Mouse (Mus musculus) limb, embryonic 11.5 days (tissue): ENCODE results near the gene Anks1. TPM values are rescaled to one million over a fixed set of nuclear protein-coding genes. Genes with fewer than 3 reads are reported as not detected.
"Not testable (repeated sequence)": the region's sequence is repeated elsewhere in the genome, so short reads cannot be mapped to it uniquely, and the experiment has no call there.

Source experiments
- ATAC-seq: fragments of 200-750 bp; cut with Nextera tagmentation; 2 replicates; pipeline ENCODE4 v1.8.0; 2017; ENCODE audit warnings: low read depth; ENCODE audit not compliant: insufficient number of reproducible peaks, low FRiP score, low TSS enrichment
- DNase-seq: peaks from one replicate; pipeline ENCODE4 v3.0.0-alpha.2; 2015; ENCODE audit warnings: low spot score
- H3K27ac ChIP-seq: fragments of 300-500 bp; sonication (generic); replicated peaks from 2 replicates; pipeline ENCODE4 v1.5.1; 2014; ENCODE audit warnings: low read depth, mild to moderate bottlenecking, low read length
- H3K27me3 ChIP-seq: fragments of 300-500 bp; sonication (generic); 2 replicates; pipeline ENCODE4 v1.6.1; 2014; ENCODE audit warnings: mild to moderate bottlenecking, low read length, mixed read lengths; ENCODE audit not compliant: control insufficient read depth, insufficient read depth
- H3K36me3 ChIP-seq: fragments of 300-500 bp; sonication (generic); 2 replicates; pipeline ENCODE4 v1.6.1; 2014; ENCODE audit warnings: mild to moderate bottlenecking, low read length, moderate library complexity, mixed read lengths; ENCODE audit not compliant: control insufficient read depth, insufficient read depth
- H3K4me1 ChIP-seq: fragments of 300-500 bp; sonication (generic); 2 replicates; pipeline ENCODE4 v1.6.1; 2014; ENCODE audit warnings: low read length, mixed read lengths; ENCODE audit not compliant: control insufficient read depth, insufficient read depth
- H3K4me2 ChIP-seq: fragments of 300-500 bp; sonication (generic); 2 replicates; pipeline ENCODE4 v1.6.1; 2014; ENCODE audit warnings: low read depth, mild to moderate bottlenecking, moderate library complexity; ENCODE audit not compliant: severe bottlenecking
- H3K4me3 ChIP-seq: fragments of 300-500 bp; sonication (generic); 2 replicates; pipeline ENCODE4 v1.5.1; 2014; ENCODE audit warnings: low read depth, low read length
- H3K9ac ChIP-seq: fragments of 300-500 bp; sonication (generic); 2 replicates; pipeline ENCODE4 v1.6.1; 2014; ENCODE audit warnings: mild to moderate bottlenecking, low read length
- H3K9me3 ChIP-seq: fragments of 300-500 bp; sonication (generic); 2 replicates; pipeline ENCODE4 v1.6.1; 2016; ENCODE audit warnings: low read length; ENCODE audit not compliant: control insufficient read depth
- WGBS: fragments of 180-500 bp; shearing (Covaris S2); extraction: QIAGEN DNeasy Blood & Tissue Kit; methylation state at CpG from one replicate; pipeline ENCODE4 v1.1.7; 2014; 5-methylcytosine and 5-hydroxymethylcytosine counted together
- polyA plus RNA-seq: library from polyadenylated mRNA; unstranded; fragments of >200 nt; fragmentation: Nextera tagmentation; extraction: Ambion mirVana; gene quantifications from 2 replicates; pipeline ENCODE4 v1.2.1, GENCODE M21; 2014

The Anks1 gene
- polyA plus RNA-seq, 1 experiment from 2014 or later: 12.1 TPM

DNA sequence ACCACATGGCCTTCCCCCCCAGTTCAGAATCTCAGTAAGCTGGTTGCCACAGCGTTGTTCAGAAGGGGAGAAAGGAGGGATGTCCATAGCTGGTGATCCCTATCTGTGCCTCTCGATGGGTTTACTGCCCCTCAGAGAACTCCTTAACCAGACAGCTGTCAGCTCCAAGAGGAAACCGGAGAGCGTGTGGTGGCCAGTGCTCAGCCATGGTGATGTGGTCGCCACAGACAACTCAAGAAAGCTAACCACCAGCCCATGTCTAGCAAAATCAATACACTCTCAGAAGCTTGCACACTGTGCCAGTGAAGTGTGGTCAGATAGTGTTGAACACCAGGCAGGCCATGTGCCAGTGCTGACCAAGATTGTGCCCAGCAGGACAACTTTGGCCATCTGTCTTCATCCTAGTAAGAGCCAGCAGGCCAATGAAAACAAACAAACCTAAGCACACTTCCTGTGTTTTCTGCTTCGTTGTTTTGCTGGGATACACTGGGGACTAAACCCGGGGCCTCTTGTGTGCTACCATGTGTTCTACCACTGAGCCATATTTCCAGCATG lies 73.7 kb downstream of the Anks1 start:
- no peak for DNase-seq
- no peaks in the 10 kb centered on the region; the same call in 1 of the 2 replicates for H3K9me3 ChIP-seq
- H3K4me1 ChIP-seq: no peaks in the 10 kb centered on the region
- H3K27ac ChIP-seq: no peak overlapping the region
- H3K4me2 ChIP-seq: no peak overlapping the region
- H3K36me3 ChIP-seq: peaks cover 6% of the 10 kb centered on the region; the same call in 1 of the 2 replicates
- no peak overlapping the region for H3K9ac ChIP-seq
- H3K27me3 ChIP-seq: no peaks in the 10 kb centered on the region
- no peak for ATAC-seq
- no peak overlapping the region for H3K4me3 ChIP-seq
- WGBS: 79% methylated on average over 7 of the region's 7 CpGs

DNA sequence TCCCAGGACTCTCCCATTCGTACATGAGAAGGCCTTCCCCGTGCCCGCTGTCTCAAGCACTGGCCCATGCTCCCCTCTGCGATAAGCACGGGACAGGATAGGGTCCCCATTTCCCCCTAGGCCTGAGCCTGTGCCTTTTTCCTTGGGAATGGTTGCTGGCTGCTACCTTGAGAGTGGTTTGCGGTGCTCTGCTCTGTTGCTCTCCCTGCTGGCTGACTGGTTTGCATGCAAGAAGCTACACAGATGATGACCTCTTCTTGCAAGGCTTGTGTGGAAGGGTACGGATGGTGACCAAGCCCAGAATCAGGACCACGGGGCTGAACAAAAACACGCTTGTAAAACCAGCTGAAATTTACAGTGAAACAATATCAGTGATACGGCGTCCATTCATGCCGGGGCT lies 75.3 kb downstream of the Anks1 start:
- Histone ChIP-seq H3K27ac (no peak overlapping the region), H3K4me2 (no peak overlapping the region), H3K9ac (no peak overlapping the region), H3K4me3 (no peak overlapping the region), H3K4me1 (no peaks in the 10 kb centered on the region), H3K27me3 (no peaks in the 10 kb centered on the region), H3K9me3 (no peaks in the 10 kb centered on the region; the same call in 1 of the 2 replicates), H3K36me3 (peaks cover 5% of the 10 kb centered on the region; the same call in 1 of the 2 replicates)
- 93% methylated on average over 12 of the region's 12 CpGs for WGBS
- DNase-seq (no peak), ATAC-seq (no peak)

DNA sequence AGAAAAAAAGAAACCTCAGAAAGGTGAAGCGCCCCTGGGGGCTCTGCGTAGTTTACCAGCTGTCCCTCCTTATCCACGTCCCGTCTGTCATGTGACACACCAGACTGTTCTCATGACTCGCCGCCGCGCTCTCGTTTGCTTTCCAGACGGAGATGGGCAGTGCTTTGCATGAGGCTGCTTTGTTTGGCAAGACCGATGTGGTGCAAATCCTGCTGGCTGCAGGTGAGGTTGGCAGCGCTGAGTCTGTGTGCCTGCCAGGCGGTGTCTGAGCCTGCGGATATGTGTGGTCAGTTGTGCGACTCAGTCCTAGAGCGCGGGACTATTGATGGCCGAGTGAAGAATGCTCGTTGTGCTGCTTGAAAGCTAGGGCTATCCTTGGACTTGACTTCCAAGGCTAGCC lies 77.0 kb downstream of the Anks1 start:
- H3K27ac ChIP-seq: no peak overlapping the region
- H3K4me3 ChIP-seq: no peak overlapping the region
- ATAC-seq (no peak), DNase-seq (no peak)
- H3K9me3 ChIP-seq: no peaks in the 10 kb centered on the region; the same call in 1 of the 2 replicates
- H3K36me3 ChIP-seq: peaks cover 5% of the 10 kb centered on the region; the same call in 1 of the 2 replicates
- H3K27me3 ChIP-seq: no peaks in the 10 kb centered on the region
- WGBS: 97% methylated on average over 19 of the region's 19 CpGs
- H3K4me1 ChIP-seq: no peaks in the 10 kb centered on the region
- no peak overlapping the region for H3K4me2 ChIP-seq
- H3K9ac ChIP-seq: no peak overlapping the region

- Histone ChIP-seq H3K9me3 (no peaks in the 10 kb centered on the region), H3K27ac (no peak overlapping the region), H3K4me2 (no peak overlapping the region), H3K36me3 (peaks cover 5% of the 10 kb centered on the region; the same call in 1 of the 2 replicates), H3K27me3 (no peaks in the 10 kb centered on the region), H3K4me3 (no peak overlapping the region), H3K9ac (no peak overlapping the region), H3K4me1 (no peaks in the 10 kb centered on the region)
- DNase-seq (peak; percentile 90), ATAC-seq (no peak)
- WGBS: 43% methylated on average over 15 of the region's 15 CpGs
Measured at GRCm38 (mm10) chr17:27989807-27990542, 80.9 kb downstream of the Anks1 start.

DNA sequence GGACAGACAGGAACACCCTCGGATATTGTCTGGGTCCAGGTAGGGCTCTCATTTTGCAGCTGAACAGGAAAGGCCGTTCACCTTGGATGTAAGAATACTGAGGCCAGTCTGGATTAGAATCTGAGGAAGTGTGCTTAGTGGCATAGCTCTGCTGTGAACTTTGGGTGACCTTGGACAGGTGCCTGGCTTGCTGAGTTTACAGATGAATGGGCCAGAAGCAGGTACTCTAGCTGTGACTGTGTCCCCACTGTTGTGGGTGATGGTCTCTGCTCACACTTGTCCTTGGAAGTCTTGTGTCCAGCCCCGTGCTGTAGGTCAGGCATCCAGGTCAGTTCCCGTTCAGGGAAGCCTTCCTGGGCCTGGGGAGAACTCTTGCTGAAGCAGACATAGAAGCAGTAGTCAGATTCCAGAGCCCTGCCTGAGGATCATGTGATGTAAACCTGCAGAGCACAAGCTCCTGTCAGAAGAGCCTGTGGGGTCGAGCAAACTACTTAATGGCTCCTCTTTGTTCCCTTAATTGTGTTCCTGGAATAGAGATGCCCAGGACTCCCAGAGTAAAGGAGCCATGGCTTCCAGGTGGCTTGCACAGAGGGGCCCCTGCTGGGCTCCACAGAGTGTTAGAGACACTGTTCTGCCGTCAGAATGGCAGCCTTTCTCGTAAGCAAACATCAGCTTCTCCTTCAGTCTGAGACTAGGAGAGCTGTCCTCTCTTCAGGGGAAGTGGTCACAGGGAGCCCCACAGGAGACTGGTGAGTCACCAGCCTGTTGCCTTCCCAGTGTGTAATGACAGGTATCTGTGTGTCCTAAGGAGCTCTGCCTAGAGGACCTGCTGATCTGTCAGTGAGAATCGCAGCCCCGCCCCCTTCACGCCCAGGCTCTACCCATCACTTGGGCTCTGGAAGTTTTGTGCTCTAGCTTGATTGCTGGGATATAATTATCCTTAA lies 85.2 kb downstream of the Anks1 start:
- H3K9ac ChIP-seq: no peak overlapping the region
- no peaks in the 10 kb centered on the region for H3K9me3 ChIP-seq
- DNase-seq (no peak), ATAC-seq (no peak)
- 59% methylated on average over 10 of the region's 10 CpGs for WGBS
- no peaks in the 10 kb centered on the region for H3K27me3 ChIP-seq
- peaks cover 4% of the 10 kb centered on the region; the same call in 1 of the 2 replicates for H3K36me3 ChIP-seq
- no peaks in the 10 kb centered on the region for H3K4me1 ChIP-seq
- H3K4me3 ChIP-seq: no peak overlapping the region
- no peak overlapping the region for H3K4me2 ChIP-seq
- H3K27ac ChIP-seq: no peak overlapping the region

DNA sequence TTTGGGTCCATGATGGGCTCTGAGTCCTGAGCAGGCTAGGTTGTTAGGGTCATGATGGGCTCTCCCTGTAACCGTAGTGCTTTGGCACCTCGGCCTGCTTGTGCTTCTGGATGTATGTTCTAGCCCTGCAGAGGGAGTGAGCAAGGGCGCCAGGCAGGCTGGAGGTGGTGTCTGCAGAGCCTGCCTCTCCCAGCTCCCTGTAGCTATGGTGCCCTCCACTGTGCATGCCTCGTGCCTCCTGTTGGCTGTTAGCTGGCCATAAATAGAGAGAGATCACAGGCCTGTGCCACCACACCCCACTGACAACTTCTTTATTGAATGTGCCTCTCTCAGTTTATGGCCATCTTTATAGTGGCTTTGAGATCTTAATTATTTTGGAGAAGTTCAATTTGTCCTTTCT lies 87.2 kb downstream of the Anks1 start:
- DNase-seq (no peak), ATAC-seq (no peak)
- H3K9ac ChIP-seq: no peak overlapping the region
- H3K27ac ChIP-seq: no peak overlapping the region
- WGBS: 59% methylated on average over 4 of the region's 4 CpGs
- H3K36me3 ChIP-seq: peaks cover 4% of the 10 kb centered on the region; the same call in 1 of the 2 replicates
- H3K9me3 ChIP-seq: no peaks in the 10 kb centered on the region
- no peak overlapping the region for H3K4me3 ChIP-seq
- no peaks in the 10 kb centered on the region for H3K27me3 ChIP-seq
- peaks cover 4% of the 10 kb centered on the region for H3K4me1 ChIP-seq
- H3K4me2 ChIP-seq: no peak overlapping the region

DNA sequence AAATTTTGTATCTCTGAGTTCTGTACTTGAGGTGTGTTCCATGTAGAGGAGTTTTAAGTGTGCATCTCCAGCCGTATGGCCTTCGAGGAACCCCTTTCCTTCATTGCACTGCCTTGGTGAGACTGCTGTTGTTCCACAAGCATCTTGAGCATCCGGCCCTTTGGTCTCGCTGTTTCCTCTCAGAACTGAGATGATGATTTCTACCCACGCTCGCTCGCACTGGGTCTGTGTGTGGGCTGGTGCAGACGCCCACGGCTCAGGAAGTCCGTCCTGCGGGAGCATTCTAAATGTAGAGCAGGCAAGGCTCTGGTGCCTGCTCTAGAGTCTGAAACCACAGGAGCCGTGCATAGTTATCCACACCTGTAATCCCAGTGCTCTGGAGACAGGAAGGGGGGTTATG lies 88.1 kb downstream of the Anks1 start:
- Histone ChIP-seq H3K9ac (no peak overlapping the region), H3K27ac (no peak overlapping the region), H3K9me3 (no peaks in the 10 kb centered on the region), H3K27me3 (no peaks in the 10 kb centered on the region), H3K4me3 (no peak overlapping the region), H3K36me3 (peaks cover 4% of the 10 kb centered on the region; the same call in 1 of the 2 replicates), H3K4me1 (peaks cover 4% of the 10 kb centered on the region), H3K4me2 (no peak overlapping the region)
- DNase-seq (no peak), ATAC-seq (no peak)
- WGBS: 75% methylated on average over 12 of the region's 12 CpGs

GRCm38 (mm10) chr17:27999683-28000273 lies 90.7 kb downstream of the Anks1 start:
- not testable (repeated sequence) for DNase-seq, ATAC-seq, H3K4me2 ChIP-seq, H3K27ac ChIP-seq, H3K36me3 ChIP-seq, H3K27me3 ChIP-seq, H3K9me3 ChIP-seq, H3K9ac ChIP-seq, H3K4me3 ChIP-seq, H3K4me1 ChIP-seq
- WGBS: 90% methylated on average over 13 of the region's 13 CpGs
